Mouse (Mus musculus) erythroblast, embryonic 14.5 days (primary cell): ENCODE measurements around the gene Dnase2a. TPM values are rescaled to one million over a fixed set of nuclear protein-coding genes. Genes with fewer than 3 reads are reported as not detected.

Experiments
- H3K27me3 ChIP-seq: 2 replicates; pipeline ENCODE4 v1.6.1; 2012; ENCODE audit warnings: inconsistent platforms; ENCODE audit not compliant: control insufficient read depth
- H3K36me3 ChIP-seq: 2 replicates; pipeline ENCODE4 v1.6.1; 2012; ENCODE audit warnings: mild to moderate bottlenecking, inconsistent platforms; ENCODE audit not compliant: control insufficient read depth
- H3K4me1 ChIP-seq: 2 replicates; pipeline ENCODE4 v1.6.1; 2012; ENCODE audit warnings: inconsistent platforms; ENCODE audit not compliant: control insufficient read depth
- H3K4me3 ChIP-seq: replicated peaks from 2 replicates; pipeline ENCODE3; 2012; ENCODE audit warnings: moderate library complexity, mild to moderate bottlenecking, inconsistent platforms
- H3K9me3 ChIP-seq: 2 replicates; pipeline ENCODE4 v1.6.1; 2012; ENCODE audit warnings: low read length, inconsistent platforms, mixed read lengths; ENCODE audit not compliant: control insufficient read depth
- GATA1 ChIP-seq: IDR thresholded peaks from 2 replicates; pipeline ENCODE4 v1.6.1; 2012; ENCODE audit warnings: low read length, inconsistent platforms, mixed read lengths
- TAL1 ChIP-seq: IDR thresholded peaks from 3 replicates; pipeline ENCODE4 v1.6.1; 2012; ENCODE audit warnings: low read length, inconsistent platforms, mixed read lengths
- polyA plus RNA-seq: library from polyadenylated mRNA; stranded (reverse); fragments of >175 nt; gene quantifications from 2 replicates; pipeline ENCODE4 v1.2.3, GENCODE M21; 2012

The Dnase2a gene
- polyA plus RNA-seq, 1 experiment, result 4.8 TPM

DNA sequence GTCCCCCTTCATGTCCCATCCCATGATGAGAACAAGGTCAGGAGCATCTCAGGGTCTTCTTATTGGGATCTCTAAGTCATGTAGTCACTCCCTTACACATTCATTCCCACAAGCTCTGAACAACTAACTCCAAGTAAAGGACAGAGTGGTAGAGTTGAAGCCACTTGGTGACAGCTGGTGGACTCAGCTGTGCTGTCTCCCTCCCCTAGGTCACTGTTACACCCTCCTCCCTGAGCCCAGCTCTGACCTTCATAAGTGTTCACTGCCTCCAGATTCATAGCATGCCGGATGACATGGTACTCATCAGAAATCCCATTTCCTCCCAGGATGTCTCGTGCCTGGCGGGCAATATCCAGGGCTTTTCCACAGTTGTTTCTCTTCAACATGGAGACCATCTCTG lies 20.1 kb upstream of the Dnase2a start:
- Histone ChIP-seq H3K27me3 (no peaks in the 10 kb centered on the region), H3K36me3 (peaks cover 89% of the 10 kb centered on the region), H3K4me3 (no peak overlapping the region), H3K4me1 (peaks cover 50% of the 10 kb centered on the region), H3K9me3 (no peaks in the 10 kb centered on the region)
- TF ChIP-seq TAL1 (no peak), GATA1 (no peak)

DNA sequence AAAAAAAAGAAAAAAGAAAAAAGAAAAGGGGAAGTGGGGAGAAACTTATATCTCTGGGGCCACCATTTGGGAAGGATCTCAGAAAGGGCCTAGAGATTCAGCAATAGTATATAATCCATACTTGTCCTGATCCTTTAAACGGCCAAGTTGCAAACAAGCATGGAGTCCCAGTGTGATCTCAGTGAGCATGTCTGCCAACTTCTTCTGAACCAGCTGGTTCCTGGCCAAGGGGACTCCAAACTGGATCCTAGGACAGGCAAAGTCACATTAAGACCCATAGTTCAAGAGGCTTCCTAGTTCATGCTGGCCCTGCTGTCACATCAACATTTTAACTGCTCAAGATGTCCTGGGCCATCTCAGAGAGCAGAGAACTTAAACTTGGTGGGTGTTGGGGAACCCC lies 19.2 kb upstream of the Dnase2a start:
- TF ChIP-seq GATA1 (no peak), TAL1 (no peak)
- Histone ChIP-seq H3K4me3 (no peak overlapping the region), H3K36me3 (peaks cover 82% of the 10 kb centered on the region), H3K9me3 (no peaks in the 10 kb centered on the region), H3K27me3 (no peaks in the 10 kb centered on the region), H3K4me1 (peaks cover 58% of the 10 kb centered on the region)

DNA sequence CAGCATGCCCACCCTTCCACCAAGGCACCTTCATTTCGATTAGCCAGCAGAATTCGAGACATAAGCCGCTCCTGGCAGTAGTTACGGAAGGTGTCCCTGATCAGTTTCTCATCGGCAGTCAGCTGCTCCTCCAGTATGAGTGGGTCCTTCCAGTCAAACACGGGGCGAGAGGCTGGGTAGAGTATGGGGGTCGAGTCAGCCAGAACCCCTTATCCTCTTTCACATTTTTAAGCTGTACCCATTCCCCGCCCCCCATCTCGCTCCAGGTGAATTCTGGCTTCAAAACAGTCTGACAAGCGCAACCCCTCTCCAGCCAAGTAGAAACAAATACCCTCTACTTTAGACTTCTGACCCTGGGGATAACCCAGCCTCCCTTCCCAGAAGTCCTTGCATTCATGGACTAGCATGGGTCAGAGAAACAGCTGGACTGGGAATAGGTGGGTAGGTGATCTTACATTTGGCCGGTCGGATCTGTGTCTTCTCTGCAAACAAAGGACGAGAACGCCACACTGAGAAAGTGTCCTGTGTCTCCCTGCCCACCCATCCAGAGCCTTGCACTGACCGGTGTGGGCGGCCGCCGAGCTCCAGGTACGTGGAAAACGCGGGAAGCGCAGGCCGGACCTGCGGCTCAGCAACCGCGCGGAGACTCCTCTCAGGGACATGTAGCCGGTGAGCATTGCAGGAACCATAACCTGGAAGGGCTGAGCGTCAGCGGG lies 15.2 kb upstream of the Dnase2a start:
- H3K4me1 ChIP-seq, result peaks cover 74% of the 10 kb centered on the region
- H3K9me3 ChIP-seq, result no peaks in the 10 kb centered on the region
- no peaks in the 10 kb centered on the region for H3K27me3 ChIP-seq
- TF ChIP-seq TAL1 (no peak), GATA1 (0 out of 2 replicates have a peak, but pooled peaks have one; percentile 26)
- H3K36me3 ChIP-seq, result peaks cover 61% of the 10 kb centered on the region
- H3K4me3 ChIP-seq, result peak overlapping the region; percentile 99

DNA sequence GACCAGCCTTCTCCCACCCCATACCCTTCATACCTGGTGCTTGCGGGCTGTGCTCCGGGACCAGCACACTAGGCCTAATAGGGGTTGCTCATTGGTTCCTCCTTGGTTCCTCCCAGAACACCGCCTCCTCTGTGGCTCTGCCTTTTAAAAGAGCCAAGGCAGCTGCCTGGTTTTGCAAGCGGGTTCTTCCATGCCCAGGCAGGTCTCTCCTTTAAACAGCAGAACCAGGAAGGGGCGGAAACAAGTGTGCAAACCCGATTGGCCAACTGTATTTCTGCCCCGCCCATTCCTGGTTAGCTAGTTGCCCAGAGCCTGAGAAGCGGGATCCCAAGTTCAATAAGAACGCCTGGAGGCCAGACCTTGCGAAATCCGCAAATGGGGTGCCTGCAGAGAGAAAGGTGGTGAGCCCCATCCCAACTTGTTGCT lies 14.6 kb upstream of the Dnase2a start, which contains the start of gene Gcdh:
Gene Gcdh (minus strand): TSS at position 213 of the 426 bp plus-strand sequence.
- H3K4me1 ChIP-seq, result peaks cover 75% of the 10 kb centered on the region
- H3K36me3 ChIP-seq, result peaks cover 59% of the 10 kb centered on the region

DNA sequence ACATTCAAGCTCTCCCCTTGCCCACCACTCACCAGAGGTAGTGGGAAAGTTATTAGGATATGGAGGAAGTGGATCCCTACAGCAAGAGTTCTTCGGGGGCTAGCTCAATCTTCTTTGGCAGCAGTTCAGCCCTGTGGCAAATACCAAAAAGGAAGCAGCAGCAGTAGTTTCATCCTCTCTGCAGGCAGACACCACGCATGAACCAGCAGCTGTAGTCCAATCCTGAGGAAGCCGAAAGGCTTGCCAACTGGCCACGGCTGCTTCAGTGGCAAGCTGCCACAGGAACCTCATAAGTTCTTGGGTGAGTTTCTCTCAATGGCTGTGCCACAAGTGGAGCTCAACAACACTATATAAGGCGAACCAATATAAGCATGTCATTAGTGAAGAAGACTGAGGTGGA lies 12.4 kb upstream of the Dnase2a start:
- no peaks in the 10 kb centered on the region for H3K27me3 ChIP-seq
- no peaks in the 10 kb centered on the region for H3K9me3 ChIP-seq
- H3K4me3 ChIP-seq, result no peak overlapping the region
- TF ChIP-seq TAL1 (no peak), GATA1 (no peak)
- peaks cover 56% of the 10 kb centered on the region for H3K36me3 ChIP-seq
- H3K4me1 ChIP-seq, result peaks cover 89% of the 10 kb centered on the region

More for the DNA sequence above, 14.6 kb upstream of the Dnase2a start, which contains the start of gene Gcdh:
- TF ChIP-seq TAL1 (no peak), GATA1 (no peak)
- Histone ChIP-seq H3K9me3 (no peaks in the 10 kb centered on the region), H3K27me3 (no peaks in the 10 kb centered on the region), H3K4me3 (peak within 1 kb of the TSS; percentile 99)

DNA sequence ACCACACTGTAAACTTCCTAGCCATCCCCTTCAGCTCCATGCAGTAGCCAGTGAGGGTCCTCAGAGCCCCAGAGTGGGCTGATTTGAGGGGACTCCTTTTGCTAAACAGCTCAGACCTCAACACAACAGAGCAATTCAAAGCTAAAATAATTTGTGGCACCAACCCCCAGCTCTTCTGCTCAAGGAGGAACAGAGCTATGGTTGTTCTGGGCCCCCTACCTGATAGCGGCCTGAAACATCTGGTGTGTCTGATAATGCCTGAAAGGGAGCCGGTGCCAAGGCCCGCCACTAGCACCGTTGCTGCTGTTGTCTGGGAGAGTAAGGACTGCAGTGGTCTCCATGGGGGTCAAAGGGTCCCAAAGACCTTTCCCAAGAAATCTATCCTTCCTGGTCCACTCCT lies 7.3 kb upstream of the Dnase2a start:
- peak; percentile 91 for TF ChIP-seq TAL1
- TF ChIP-seq GATA1, result peak; percentile 90
- H3K4me3 ChIP-seq, result peak overlapping the region; percentile 74
- H3K36me3 ChIP-seq, result peaks cover 74% of the 10 kb centered on the region
- H3K4me1 ChIP-seq, result peaks cover 76% of the 10 kb centered on the region
- H3K27me3 ChIP-seq, result no peaks in the 10 kb centered on the region
- H3K9me3 ChIP-seq, result no peaks in the 10 kb centered on the region

DNA sequence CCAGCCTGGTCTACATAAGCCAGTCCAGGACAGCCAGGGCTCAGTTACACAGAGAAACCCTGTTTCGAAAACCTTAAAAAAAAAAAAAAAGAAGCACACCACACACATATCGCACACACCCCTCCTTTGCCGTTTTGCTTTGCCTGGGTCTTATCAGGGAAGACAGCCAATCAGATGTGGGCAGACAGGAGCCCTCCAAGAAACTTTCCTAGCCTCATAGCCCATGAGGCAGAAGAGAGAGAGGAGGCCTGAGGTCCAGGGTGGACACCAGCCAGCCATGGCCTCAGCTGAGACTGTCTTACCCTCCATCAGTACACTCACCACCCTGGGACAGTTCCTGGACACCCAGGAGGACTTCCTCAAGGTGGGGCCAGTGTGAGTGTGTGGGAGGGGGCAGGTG lies 6.6 kb upstream of the Dnase2a start, which contains the start of gene Klf1:
Gene Klf1 (plus strand): TSS at position 177 of the 400 bp plus-strand sequence.
- Histone ChIP-seq H3K9me3 (no peaks in the 10 kb centered on the region), H3K4me1 (peaks cover 73% of the 10 kb centered on the region), H3K27me3 (no peaks in the 10 kb centered on the region), H3K4me3 (peak within 1 kb of the TSS; percentile 74), H3K36me3 (peaks cover 74% of the 10 kb centered on the region)
- TF ChIP-seq TAL1 (peak; percentile 31; the same call in 1 of the 3 replicates), GATA1 (peak; percentile 79)

DNA sequence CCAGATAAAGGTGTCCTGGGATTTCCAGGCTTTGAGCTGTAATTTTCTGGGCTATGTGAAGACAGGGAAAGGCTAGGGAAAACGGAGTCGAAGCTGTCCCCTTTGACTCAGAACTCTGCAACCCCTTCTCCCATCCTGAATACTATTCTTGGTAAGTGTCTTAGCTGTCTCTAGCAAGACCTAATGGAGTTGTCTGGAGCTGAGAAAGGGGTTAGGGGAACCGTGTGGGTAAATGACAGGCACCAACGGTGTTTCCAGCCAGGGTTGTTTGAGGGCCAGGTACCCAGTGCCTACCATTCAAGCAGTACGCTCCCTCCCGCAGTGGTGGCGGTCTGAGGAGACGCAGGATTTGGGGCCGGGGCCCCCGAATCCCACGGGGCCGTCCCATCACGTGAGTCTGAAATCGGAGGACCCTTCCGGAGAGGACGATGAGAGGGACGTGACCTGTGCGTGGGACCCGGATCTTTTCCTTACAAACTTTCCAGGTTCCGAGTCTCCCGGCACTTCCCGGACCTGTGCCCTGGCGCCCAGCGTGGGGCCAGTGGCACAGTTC lies 5.9 kb upstream of the Dnase2a start:
- peaks cover 76% of the 10 kb centered on the region for H3K36me3 ChIP-seq
- peaks cover 76% of the 10 kb centered on the region for H3K4me1 ChIP-seq
- H3K9me3 ChIP-seq, result no peaks in the 10 kb centered on the region
- H3K27me3 ChIP-seq, result no peaks in the 10 kb centered on the region
- no peak for TF ChIP-seq GATA1
- no peak for TF ChIP-seq TAL1
- peak overlapping the region; percentile 74 for H3K4me3 ChIP-seq

DNA sequence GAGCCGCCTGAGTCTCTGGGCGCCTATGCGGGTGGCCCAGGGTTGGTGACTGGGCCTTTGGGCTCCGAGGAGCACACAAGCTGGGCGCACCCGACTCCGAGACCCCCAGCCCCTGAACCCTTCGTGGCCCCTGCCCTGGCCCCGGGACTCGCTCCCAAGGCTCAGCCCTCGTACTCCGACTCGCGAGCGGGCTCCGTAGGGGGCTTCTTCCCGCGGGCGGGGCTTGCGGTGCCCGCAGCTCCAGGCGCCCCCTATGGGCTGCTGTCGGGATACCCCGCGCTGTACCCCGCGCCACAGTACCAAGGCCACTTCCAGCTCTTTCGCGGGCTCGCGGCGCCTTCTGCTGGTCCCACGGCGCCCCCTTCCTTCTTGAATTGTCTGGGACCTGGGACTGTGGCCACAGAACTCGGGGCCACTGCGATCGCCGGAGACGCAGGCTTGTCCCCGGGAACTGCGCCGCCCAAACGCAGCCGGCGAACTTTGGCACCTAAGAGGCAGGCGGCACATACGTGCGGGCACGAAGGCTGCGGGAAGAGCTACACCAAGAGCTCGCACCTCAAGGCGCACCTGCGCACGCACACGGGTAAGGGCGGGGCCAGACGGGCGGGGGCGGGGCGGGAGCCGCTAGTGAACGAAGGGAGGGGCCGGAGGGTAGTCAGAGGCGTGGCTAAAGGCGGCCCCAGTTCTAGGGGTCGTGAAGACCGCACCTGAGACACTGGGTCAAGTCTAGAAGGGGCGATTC lies 5.3 kb upstream of the Dnase2a start:
- Histone ChIP-seq H3K4me3 (peak overlapping the region; percentile 74), H3K36me3 (peaks cover 79% of the 10 kb centered on the region), H3K27me3 (no peaks in the 10 kb centered on the region), H3K9me3 (no peaks in the 10 kb centered on the region), H3K4me1 (peaks cover 74% of the 10 kb centered on the region)
- TF ChIP-seq GATA1 (no peak), TAL1 (no peak)
